Mouse (Mus musculus) brain, embryonic 14.5 days (tissue): Measurements from ENCODE around the gene Pde4dip. TPM values are rescaled to one million over a fixed set of nuclear protein-coding genes. Genes with fewer than 3 reads are reported as not detected.

Experiments
- DNase-seq: peaks from one replicate; pipeline ENCODE4 v3.0.0-alpha.2; 2011; ENCODE audit warnings: low read depth
- CTCF ChIP-seq: fragments of 200-500 bp; IDR thresholded peaks from 2 replicates; pipeline ENCODE4 v1.5.1; 2012; ENCODE audit warnings: inconsistent platforms, mild to moderate bottlenecking, moderate library complexity, borderline replicate concordance; ENCODE audit not compliant: insufficient read depth, insufficient read length; ENCODE audit errors: extremely low read depth
- POLR2A ChIP-seq: fragments of 200-500 bp; IDR thresholded peaks from 2 replicates; pipeline ENCODE4 v1.6.1; 2012; ENCODE audit warnings: mild to moderate bottlenecking, inconsistent platforms, borderline replicate concordance; ENCODE audit not compliant: poor library complexity, insufficient read depth, insufficient read length, severe bottlenecking; ENCODE audit errors: extremely low read depth
- polyA plus RNA-seq: library from polyadenylated mRNA; depleted of rRNA; stranded (reverse); fragments of >200 nt; gene quantifications from 2 replicates; pipeline ENCODE4 v1.2.3, GENCODE M21; 2012; rRNA removed

The Pde4dip gene
- polyA plus RNA-seq, 1 experiment, result 69.0 TPM

- DNase-seq, result no peak
- TF ChIP-seq CTCF (no peak), POLR2A (no peak)
Measured at GRCm38 (mm10) chr3:97651604-97652003, 236.9 kb downstream of the Pde4dip start.

GRCm38 (mm10) chr3:97649469-97649868 is 239.0 kb downstream of the Pde4dip start:
- no peak for TF ChIP-seq POLR2A
- TF ChIP-seq CTCF, result no peak
- DNase-seq, result no peak

- DNase-seq, result no peak
- no peak for TF ChIP-seq POLR2A
- TF ChIP-seq CTCF, result no peak
Measured at GRCm38 (mm10) chr3:97649022-97649421, 239.5 kb downstream of the Pde4dip start.

- TF ChIP-seq CTCF (no peak), POLR2A (no peak)
- DNase-seq, result no peak
Measured at GRCm38 (mm10) chr3:97648518-97648917, 240.0 kb downstream of the Pde4dip start.

- DNase-seq, result no peak
- TF ChIP-seq CTCF (no peak), POLR2A (no peak)
Measured at GRCm38 (mm10) chr3:97642001-97642400, 246.5 kb downstream of the Pde4dip start.

GRCm38 (mm10) chr3:97641396-97641795 is 247.1 kb downstream of the Pde4dip start:
- DNase-seq, result no peak
- TF ChIP-seq CTCF (no peak), POLR2A (no peak)

Other genes starting within 250 kb of the Pde4dip start
- gene Prkab2, start 230.5 kb downstream of the Pde4dip start, polyA plus RNA-seq, result 17.3 and 18.4 TPM in 2 replicates
- not detected in 2 replicates for gene Gm17651, start 214.0 kb downstream of the Pde4dip start, polyA plus RNA-seq
- 51.2 and 53.4 TPM in 2 replicates for gene Sec22b, start 12.5 kb upstream of the Pde4dip start, polyA plus RNA-seq
- gene Notch2, start 124.8 kb upstream of the Pde4dip start, polyA plus RNA-seq, result 15.5 and 18.2 TPM in 2 replicates